Mouse (Mus musculus) kidney, adult 2 months (tissue): Measurements from ENCODE around the gene Snx6.

ENCODE experiments used
- CTCF ChIP-seq: fragments of 200-500 bp; conservative IDR thresholded peaks from 2 replicates; pipeline ENCODE4 v1.5.1; 2011; ENCODE audit warnings: low read depth, mild to moderate bottlenecking, control low read depth, low read length, moderate library complexity, mixed read lengths; ENCODE audit not compliant: insufficient read depth, insufficient read length
- POLR2A ChIP-seq: fragments of 200-500 bp; IDR thresholded peaks from one replicate; pipeline ENCODE4 v1.6.1; 2011; ENCODE audit warnings: low read depth, low read length, control low read depth

DNA sequence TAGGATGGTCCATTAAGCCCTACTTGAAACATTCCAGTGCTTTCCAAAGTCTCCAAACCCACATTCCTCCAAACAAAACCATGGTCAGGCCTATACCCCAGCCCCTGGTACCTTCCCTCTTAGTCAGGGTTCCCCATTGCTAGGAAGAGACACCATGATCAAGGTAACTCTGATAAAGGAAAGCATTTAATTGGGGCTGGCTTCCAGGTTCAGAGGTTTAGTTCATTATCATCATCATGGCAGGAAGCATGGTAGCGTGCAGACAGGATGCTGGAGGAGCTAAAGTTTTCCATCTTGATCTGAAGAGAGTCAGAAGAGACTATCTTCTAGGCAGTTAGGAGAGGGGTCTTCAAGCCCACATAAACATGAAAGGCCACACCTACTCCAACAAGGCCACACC lies 46.1 kb upstream of the Snx6 start:
- TF ChIP-seq CTCF (no peak), POLR2A (no peak)
